Mouse (Mus musculus) spleen, postnatal 10 days (tissue): ENCODE results near the gene Fasn.
"Not testable (repeated sequence)": the region's sequence is repeated elsewhere in the genome, so short reads cannot be mapped to it uniquely, and the experiment has no call there.

Experiments
- DNase-seq, 2 experiments: peaks; one replicate each; pipeline ENCODE4 v3.0.0; 2021 to 2022; ENCODE audit warnings: low spot score in 2 of 2

Gene Fasn

GRCm38 (mm10) chr11:120798244-120798643 lies 26.1 kb downstream of the Fasn start:
- no peak for DNase-seq

DNA sequence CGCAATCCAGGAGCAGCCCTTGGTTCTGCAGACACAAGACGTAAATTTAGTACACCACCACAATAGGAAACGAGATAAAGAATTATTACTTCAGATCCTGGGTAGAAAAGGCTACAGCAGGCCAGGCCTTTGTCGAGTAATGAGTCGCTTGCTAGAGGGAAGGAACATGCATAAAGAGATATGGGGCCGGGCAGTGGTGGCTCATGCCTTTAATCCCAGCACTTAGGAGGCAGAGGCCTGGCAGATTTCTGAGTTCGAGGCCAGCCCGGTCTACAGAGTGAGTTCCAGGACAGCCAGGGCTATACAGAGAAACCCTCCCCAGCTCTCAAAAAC lies 27.8 kb downstream of the Fasn start:
- DNase-seq, result no peak

GRCm38 (mm10) chr11:120795756-120796613 lies 28.4 kb downstream of the Fasn start, which contains the start of gene Dus1l:
Dus1l (minus strand) TSS chr11:120796403.
- DNase-seq, result peak; percentile 96 to 97

GRCm38 (mm10) chr11:120792652-120793051 lies 31.7 kb downstream of the Fasn start:
- DNase-seq, result no peak

DNA sequence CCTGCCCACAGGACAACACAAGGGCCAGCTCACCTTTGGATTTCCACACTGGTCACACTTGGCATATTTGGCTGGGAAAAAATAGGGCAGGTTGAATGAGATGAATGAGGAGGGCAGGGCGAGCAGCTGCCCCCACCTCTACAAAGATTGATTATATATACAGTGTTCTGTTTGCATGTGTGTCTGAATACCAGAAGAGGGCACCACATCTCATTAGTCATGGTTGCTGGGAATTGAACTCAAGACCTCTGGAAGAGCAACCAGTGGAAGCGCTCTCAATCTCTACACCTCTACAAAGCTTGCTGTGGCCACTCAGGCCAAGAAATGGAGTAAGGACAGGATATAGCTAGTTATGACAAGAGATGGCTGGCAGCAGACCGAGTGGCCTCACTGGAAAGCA lies 34.5 kb downstream of the Fasn start:
- DNase-seq, result no peak

DNA sequence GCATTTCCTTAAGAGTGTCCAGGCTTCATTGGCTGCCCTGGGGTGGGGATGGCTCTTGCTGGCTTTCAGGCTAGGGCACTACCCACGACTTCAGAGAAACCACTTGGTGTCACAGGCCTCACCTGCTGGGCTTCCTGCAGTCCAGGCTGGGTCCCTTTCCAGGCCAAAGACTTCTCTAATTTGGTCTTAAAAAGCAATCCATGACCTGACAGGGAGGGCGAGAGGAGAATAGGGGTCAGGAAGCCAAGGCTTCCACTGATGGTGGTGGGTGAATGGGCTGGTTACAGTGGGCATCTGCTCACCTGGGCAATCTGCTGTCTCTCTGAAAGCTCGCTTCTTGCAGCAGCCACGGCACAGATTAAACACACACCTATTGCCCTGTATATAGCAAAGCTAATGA lies 35.0 kb downstream of the Fasn start:
- no peak for DNase-seq

DNA sequence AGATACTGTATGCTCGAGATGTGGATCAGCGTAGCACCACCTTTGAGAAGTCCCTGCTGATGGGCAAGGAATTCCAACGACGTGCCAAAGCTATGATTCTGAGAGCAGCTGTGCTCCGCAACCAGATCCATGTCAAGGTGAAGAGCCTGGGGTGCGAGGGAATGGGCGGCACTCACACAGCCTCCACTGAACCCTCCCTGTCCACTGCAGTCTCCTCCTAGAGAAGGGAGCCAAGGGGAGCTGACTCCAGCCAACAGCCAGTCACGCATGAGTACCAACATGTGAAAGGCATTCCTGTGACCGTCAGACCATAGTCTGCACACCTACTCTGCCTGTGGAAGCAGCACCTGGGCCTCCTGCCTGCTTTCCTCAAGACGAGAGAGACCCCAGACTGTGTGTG lies 35.9 kb downstream of the Fasn start:
- DNase-seq, result not testable (repeated sequence)

DNA sequence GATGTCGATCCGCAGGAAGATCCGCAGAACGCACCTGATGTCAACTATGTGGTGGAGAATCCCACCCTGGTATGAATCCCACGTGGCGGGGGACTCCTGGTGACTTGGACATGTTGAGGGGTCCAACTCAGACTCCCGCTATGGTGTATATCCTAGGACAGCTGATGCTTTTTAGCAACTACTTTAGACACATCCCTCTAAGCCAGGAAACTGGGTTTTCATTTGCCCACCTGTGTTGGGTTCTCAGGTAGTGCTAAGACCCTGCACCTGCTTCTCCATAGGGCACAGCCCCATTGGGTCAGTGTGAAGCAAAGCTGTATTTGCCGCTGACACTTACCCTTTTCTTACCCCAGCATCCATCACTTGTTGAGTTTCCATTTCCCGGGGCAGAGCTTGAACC lies 39.2 kb downstream of the Fasn start:
- DNase-seq, result no peak

GRCm38 (mm10) chr11:120784064-120784791 lies 40.1 kb downstream of the Fasn start, which contains the start of the genes Rfng and Gps1:
Rfng (minus strand) TSS chr11:120784207.
Gps1 (plus strand) TSS chr11:120784272.
- DNase-seq, result peak; percentile 77 to 87

DNA sequence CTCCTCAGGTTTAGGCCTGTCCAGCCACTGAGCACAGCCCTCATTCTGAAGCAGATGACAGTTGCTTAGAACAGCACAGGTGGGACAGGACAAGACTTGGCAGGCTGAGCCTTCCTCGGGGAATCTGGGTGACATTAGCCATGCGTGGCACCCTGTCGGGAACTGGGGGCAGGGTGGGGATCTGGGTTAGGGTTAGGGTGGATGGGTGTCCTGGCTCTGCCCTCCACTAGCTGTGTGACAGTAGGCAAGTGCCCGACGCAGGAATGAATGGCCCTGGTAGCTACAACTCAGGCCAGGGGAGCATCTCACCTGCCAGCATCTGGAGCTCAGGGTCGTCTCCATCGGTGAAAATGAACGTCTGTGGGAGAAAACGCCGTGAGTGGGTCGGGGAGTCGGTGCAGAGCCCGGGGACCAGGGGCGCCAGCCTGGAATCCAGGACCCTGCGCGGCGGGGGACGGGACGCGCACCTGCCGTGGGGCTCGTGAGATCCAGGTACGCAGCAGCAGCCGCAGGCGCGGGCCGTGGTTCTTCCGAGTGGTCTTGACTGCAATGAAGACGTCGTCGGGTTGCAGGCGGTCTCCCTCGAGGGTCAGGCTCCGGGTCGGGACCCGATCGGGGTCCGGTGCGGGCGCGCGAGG lies 40.8 kb downstream of the Fasn start:
- no peak for DNase-seq

- not testable (repeated sequence) for DNase-seq
These were observed 43.0 kb downstream of the Fasn start for GRCm38 (mm10) chr11:120781361-120781760.

GRCm38 (mm10) chr11:120779876-120780275 lies 44.5 kb downstream of the Fasn start:
- no peak for DNase-seq

DNA sequence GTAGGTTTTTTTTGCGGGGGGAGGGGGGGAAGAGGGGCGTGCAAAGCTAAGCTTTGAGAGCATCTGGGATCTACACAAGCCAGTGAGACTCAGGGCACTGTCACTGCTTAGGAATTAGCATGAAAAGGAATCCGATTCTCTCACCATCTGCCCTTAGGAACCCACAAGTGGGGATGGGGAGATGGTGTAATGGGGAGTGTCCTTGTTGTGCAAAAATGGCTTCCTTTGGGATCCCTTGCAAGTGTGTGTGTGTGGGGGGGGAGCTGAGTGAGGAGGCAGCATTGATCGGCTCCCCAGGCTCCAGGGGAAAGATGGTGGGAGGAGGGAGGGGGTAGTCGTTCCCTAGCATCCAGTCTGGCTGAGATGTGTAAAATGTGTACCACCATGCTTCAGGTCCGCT lies 47.2 kb downstream of the Fasn start:
- DNase-seq, result no peak

- DNase-seq, result peak; percentile 87 to 95
These were observed 48.4 kb downstream of the Fasn start for GRCm38 (mm10) chr11:120775774-120776469.

DNA sequence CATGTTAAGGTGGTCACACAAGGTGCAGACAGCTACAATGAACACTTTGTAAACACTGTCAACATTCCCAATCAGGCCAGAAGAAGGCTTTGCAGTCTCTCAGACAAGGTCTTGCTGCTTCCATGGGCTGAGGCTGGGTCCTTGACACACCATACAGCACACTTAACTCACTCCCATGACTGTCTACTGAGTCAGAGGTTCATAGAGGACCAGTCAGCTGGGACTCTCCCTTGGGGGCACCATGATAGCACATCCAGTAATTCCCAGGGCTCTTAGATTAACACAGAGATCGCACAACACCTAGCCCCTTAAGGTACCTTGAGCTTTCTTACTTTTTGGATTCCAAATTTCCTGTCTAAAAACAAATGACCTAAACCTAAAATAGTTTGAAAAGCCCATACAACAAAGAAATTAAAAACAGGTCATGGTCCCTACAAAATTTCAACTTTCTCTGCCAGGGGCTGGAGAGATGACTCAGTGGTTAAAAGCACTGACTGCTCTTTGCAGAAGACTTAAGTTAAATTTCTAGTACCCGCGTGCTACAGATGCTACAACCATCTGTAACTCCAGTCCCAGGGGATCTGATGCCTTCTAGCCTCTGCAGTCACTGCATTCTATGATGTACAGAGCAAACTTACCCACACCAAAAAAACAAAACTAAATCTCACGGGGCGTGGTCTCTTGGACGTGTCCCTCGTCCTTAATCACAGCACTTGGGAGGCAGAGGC lies 50.7 kb downstream of the Fasn start:
- DNase-seq, result no peak

- DNase-seq, result no peak
These were observed 51.6 kb downstream of the Fasn start for GRCm38 (mm10) chr11:120772749-120773148.

- DNase-seq, result no peak
These were observed 56.1 kb downstream of the Fasn start for GRCm38 (mm10) chr11:120768206-120768605.

DNA sequence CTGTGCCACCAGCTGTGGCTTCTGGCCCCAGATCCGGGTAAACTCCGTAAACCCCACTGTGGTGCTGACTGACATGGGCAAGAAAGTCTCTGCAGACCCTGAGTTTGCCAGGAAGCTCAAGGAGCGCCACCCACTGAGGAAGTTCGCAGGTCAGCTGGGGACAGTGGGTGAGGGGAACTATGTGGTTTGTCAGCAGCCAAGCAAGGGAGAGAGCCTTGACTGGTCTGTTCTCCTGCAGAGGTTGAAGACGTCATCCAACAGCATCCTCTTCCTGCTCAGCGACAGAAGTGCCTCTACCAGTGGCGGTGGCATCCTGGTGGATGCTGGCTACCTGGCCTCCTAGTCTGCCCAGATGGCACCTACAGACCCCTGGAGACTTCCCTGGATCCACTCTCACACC lies 57.3 kb downstream of the Fasn start:
- DNase-seq, result not testable (repeated sequence)

DNA sequence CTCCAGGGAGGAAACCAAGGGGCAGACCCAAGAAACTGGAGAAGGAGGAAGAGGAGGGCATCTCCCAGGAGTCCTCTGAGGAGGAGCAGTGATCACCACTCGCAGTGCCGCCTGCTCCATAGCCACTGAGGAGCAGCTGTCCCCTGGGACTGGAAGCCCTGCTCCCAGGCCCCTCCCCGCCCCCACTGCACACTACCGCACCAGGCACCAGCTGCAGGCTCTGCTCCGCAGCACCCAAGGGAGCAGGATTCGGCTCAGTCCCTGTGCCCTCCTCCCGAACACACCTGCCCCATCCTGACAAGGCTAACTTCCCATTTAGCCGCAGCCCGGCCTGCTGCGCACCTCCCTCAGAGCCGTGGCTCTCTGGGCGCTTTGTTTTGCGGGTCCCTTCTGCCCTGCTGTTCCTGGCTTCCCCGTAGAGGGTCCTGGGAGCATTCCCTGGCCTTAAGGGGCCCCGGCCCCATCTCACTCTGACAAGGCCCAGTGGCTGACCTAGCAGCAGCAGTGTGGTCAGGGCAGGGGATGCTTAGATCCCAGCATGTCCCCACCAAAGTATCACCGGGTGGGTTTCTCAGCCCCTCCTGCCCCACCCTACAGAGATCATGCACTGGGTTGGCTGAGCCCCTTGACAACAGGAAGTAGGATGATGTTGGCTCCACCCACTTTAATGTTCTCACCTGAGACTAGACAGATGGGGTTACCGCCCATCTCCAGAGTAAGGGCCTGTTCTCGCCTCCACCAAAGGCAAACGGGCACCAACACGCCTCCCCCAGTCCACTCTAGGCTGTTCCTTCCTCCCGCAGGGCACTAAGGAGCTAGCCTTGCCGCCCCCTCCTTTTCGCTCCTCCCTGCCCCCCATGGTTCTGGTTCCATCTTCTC lies 61.0 kb downstream of the Fasn start:
- not testable (repeated sequence) for DNase-seq

GRCm38 (mm10) chr11:120762672-120763041 lies 61.7 kb downstream of the Fasn start, which contains the start of gene Hmga1b:
Hmga1b (plus strand) TSS chr11:120762794.
- DNase-seq, result not testable (repeated sequence)
